Mouse (Mus musculus) hindbrain, embryonic 15.5 days (tissue): ENCODE data around the gene Dgkb. TPM values are rescaled to one million over a fixed set of nuclear protein-coding genes. Genes with fewer than 3 reads are reported as not detected.

ENCODE experiments used
- ATAC-seq: fragments of 200-750 bp; cut with Nextera tagmentation; 2 replicates; pipeline ENCODE4 v1.8.0; 2017; ENCODE audit warnings: low read depth, moderate number of reproducible peaks, moderate TSS enrichment; ENCODE audit not compliant: low FRiP score
- H3K27ac ChIP-seq: fragments of 300-500 bp; sonication (generic); replicated peaks from 2 replicates; pipeline ENCODE4 v1.5.1; 2015; ENCODE audit warnings: mild to moderate bottlenecking, inconsistent platforms
- H3K27me3 ChIP-seq: fragments of 300-500 bp; sonication (generic); 2 replicates; pipeline ENCODE4 v1.6.1; 2015; ENCODE audit warnings: control low read depth, inconsistent platforms
- H3K36me3 ChIP-seq: fragments of 300-500 bp; sonication (generic); 2 replicates; pipeline ENCODE4 v1.6.1; 2015; ENCODE audit warnings: control low read depth, inconsistent platforms
- H3K4me1 ChIP-seq: fragments of 300-500 bp; sonication (generic); replicated peaks from 2 replicates; pipeline ENCODE4 v1.6.1; 2015; ENCODE audit warnings: control low read depth, inconsistent platforms
- H3K4me2 ChIP-seq: fragments of 300-500 bp; sonication (generic); 2 replicates; pipeline ENCODE4 v1.6.1; 2015; ENCODE audit warnings: moderate library complexity, mild to moderate bottlenecking, inconsistent platforms
- H3K4me3 ChIP-seq: fragments of 300-500 bp; sonication (generic); 2 replicates; pipeline ENCODE4 v1.5.1; 2015; ENCODE audit warnings: mild to moderate bottlenecking, inconsistent platforms
- H3K9ac ChIP-seq: fragments of 300-500 bp; sonication (generic); 2 replicates; pipeline ENCODE4 v1.6.1; 2015; ENCODE audit warnings: inconsistent platforms
- H3K9me3 ChIP-seq: fragments of 300-500 bp; sonication (generic); 2 replicates; pipeline ENCODE4 v1.6.1; 2016; ENCODE audit warnings: control low read depth, inconsistent platforms
- WGBS: fragments of 180-500 bp; shearing (Covaris S2); methylation state at CpG from one replicate; pipeline ENCODE4 v1.1.7; 2015; 5-methylcytosine and 5-hydroxymethylcytosine counted together
- polyA plus RNA-seq: library from polyadenylated mRNA; unstranded; fragments of >200 nt; fragmentation: Nextera tagmentation; extraction: Ambion mirVana; gene quantifications from 2 replicates; pipeline ENCODE4 v1.2.1, GENCODE M21; 2015

The Dgkb gene
- polyA plus RNA-seq = 6.7 TPM in 2 replicates

GRCm38 (mm10) chr12:37817426-37817825 is at the start of gene Dgkb:
Dgkb (plus strand) TSS chr12:37817726.
- H3K9me3 ChIP-seq = no peaks in the 10 kb centered on the region
- WGBS = 75% methylated on average over 3 of the region's 3 CpGs
- H3K27ac ChIP-seq = no peak within 1 kb of the TSS
- H3K4me3 ChIP-seq = no peak within 1 kb of the TSS
- no peak within 1 kb of the TSS for H3K9ac ChIP-seq
- H3K4me2 ChIP-seq = no peak within 1 kb of the TSS
- H3K27me3 ChIP-seq = no peaks in the 10 kb centered on the region
- H3K36me3 ChIP-seq = no peaks in the 10 kb centered on the region
- ATAC-seq = no peak
- no peaks in the 10 kb centered on the region for H3K4me1 ChIP-seq

- H3K4me1 ChIP-seq = peaks cover 7% of the 10 kb centered on the region
Measured at GRCm38 (mm10) chr12:37769844-37770243, 47.7 kb upstream of the Dgkb start.

GRCm38 (mm10) chr12:37773681-37774357 is 43.7 kb upstream of the Dgkb start:
- peak overlapping the region; percentile 74 for H3K27ac ChIP-seq
- H3K27me3 ChIP-seq = no peaks in the 10 kb centered on the region
- WGBS = 5% methylated on average over 8 of the region's 8 CpGs
- ATAC-seq = peak; percentile 92
- H3K9ac ChIP-seq = 0 out of 2 replicates have a peak overlapping the region, but pooled peaks have one; percentile 29
- peak overlapping the region; percentile 34 for H3K4me3 ChIP-seq
- peak overlapping the region; percentile 60 for H3K4me2 ChIP-seq
- H3K9me3 ChIP-seq = no peaks in the 10 kb centered on the region
- H3K4me1 ChIP-seq = peaks cover 7% of the 10 kb centered on the region
- H3K36me3 ChIP-seq = no peaks in the 10 kb centered on the region

More at GRCm38 (mm10) chr12:37769844-37770243, 47.7 kb upstream of the Dgkb start:
- H3K4me3 ChIP-seq = no peak overlapping the region
- no peak overlapping the region for H3K9ac ChIP-seq
- ATAC-seq = no peak
- H3K27ac ChIP-seq = no peak overlapping the region
- no peaks in the 10 kb centered on the region for H3K9me3 ChIP-seq
- H3K36me3 ChIP-seq = no peaks in the 10 kb centered on the region
- H3K4me2 ChIP-seq = no peak overlapping the region
- 100% methylated on average over 1 of the region's 1 CpGs for WGBS
- no peaks in the 10 kb centered on the region for H3K27me3 ChIP-seq

- Histone ChIP-seq H3K4me2 (no peak overlapping the region), H3K9me3 (no peaks in the 10 kb centered on the region), H3K27ac (no peak overlapping the region), H3K9ac (no peak overlapping the region), H3K36me3 (no peaks in the 10 kb centered on the region), H3K4me3 (no peak overlapping the region), H3K27me3 (no peaks in the 10 kb centered on the region), H3K4me1 (peaks cover 7% of the 10 kb centered on the region)
- no peak for ATAC-seq
- WGBS = 29% methylated on average over 2 of the region's 2 CpGs
Measured at GRCm38 (mm10) chr12:37774591-37774990, 42.9 kb upstream of the Dgkb start.

GRCm38 (mm10) chr12:37796265-37796928 is 21.1 kb upstream of the Dgkb start:
- peak; percentile 56; the same call in 1 of the 2 replicates for ATAC-seq
- H3K27ac ChIP-seq = no peak overlapping the region
- no peak overlapping the region for H3K4me2 ChIP-seq
- no peak overlapping the region for H3K4me3 ChIP-seq
- H3K9me3 ChIP-seq = no peaks in the 10 kb centered on the region
- no peaks in the 10 kb centered on the region for H3K27me3 ChIP-seq
- no peaks in the 10 kb centered on the region for H3K4me1 ChIP-seq
- no peaks in the 10 kb centered on the region for H3K36me3 ChIP-seq
- 86% methylated on average over 4 of the region's 4 CpGs for WGBS
- no peak overlapping the region for H3K9ac ChIP-seq

GRCm38 (mm10) chr12:37814122-37814521 is 3.4 kb upstream of the Dgkb start:
- H3K4me3 ChIP-seq = no peak overlapping the region
- H3K27me3 ChIP-seq = no peaks in the 10 kb centered on the region
- no peaks in the 10 kb centered on the region for H3K9me3 ChIP-seq
- no peak overlapping the region for H3K27ac ChIP-seq
- no peak overlapping the region for H3K9ac ChIP-seq
- no peak overlapping the region for H3K4me2 ChIP-seq
- H3K4me1 ChIP-seq = no peaks in the 10 kb centered on the region
- H3K36me3 ChIP-seq = no peaks in the 10 kb centered on the region
- no peak for ATAC-seq
- 89% methylated on average over 3 of the region's 3 CpGs for WGBS

GRCm38 (mm10) chr12:37821052-37821810 is 3.7 kb downstream of the Dgkb start:
- no peak overlapping the region for H3K4me3 ChIP-seq
- no peak overlapping the region for H3K9ac ChIP-seq
- H3K4me1 ChIP-seq = no peaks in the 10 kb centered on the region
- no peaks in the 10 kb centered on the region for H3K36me3 ChIP-seq
- no peak overlapping the region for H3K27ac ChIP-seq
- H3K9me3 ChIP-seq = no peaks in the 10 kb centered on the region
- no peaks in the 10 kb centered on the region for H3K27me3 ChIP-seq
- no peak for ATAC-seq
- H3K4me2 ChIP-seq = no peak overlapping the region
- 85% methylated on average over 8 of the region's 8 CpGs for WGBS

- Histone ChIP-seq H3K4me2 (peak overlapping the region; percentile 89), H3K4me1 (peaks cover 3% of the 10 kb centered on the region; the same call in 1 of the 2 replicates), H3K9ac (peak overlapping the region; percentile 40), H3K36me3 (no peaks in the 10 kb centered on the region), H3K27ac (peak overlapping the region; percentile 55), H3K4me3 (peak overlapping the region; percentile 53), H3K27me3 (no peaks in the 10 kb centered on the region), H3K9me3 (no peaks in the 10 kb centered on the region)
- peak; percentile 92 for ATAC-seq
- 1% methylated on average over 26 of the region's 26 CpGs for WGBS
Measured at GRCm38 (mm10) chr12:37880042-37881017, 62.8 kb downstream of the Dgkb start.

- Histone ChIP-seq H3K9me3 (no peaks in the 10 kb centered on the region), H3K4me2 (peak overlapping the region; percentile 89), H3K36me3 (no peaks in the 10 kb centered on the region), H3K27me3 (no peaks in the 10 kb centered on the region), H3K4me3 (peak overlapping the region; percentile 53), H3K9ac (peak overlapping the region; percentile 40), H3K27ac (peak overlapping the region; percentile 55; the same call in 1 of the 2 replicates), H3K4me1 (peaks cover 3% of the 10 kb centered on the region; the same call in 1 of the 2 replicates)
- ATAC-seq = no peak
- WGBS = 1% methylated on average over 10 of the region's 10 CpGs
Measured at GRCm38 (mm10) chr12:37881376-37881775, 63.9 kb downstream of the Dgkb start.

GRCm38 (mm10) chr12:37882796-37883195 is 65.3 kb downstream of the Dgkb start:
- Histone ChIP-seq H3K4me2 (0 out of 2 replicates have a peak overlapping the region, but pooled peaks have one; percentile 2), H3K27me3 (no peaks in the 10 kb centered on the region), H3K36me3 (no peaks in the 10 kb centered on the region), H3K4me1 (peaks cover 3% of the 10 kb centered on the region; the same call in 1 of the 2 replicates), H3K9ac (no peak overlapping the region), H3K9me3 (no peaks in the 10 kb centered on the region), H3K4me3 (no peak overlapping the region), H3K27ac (no peak overlapping the region)
- 67% methylated on average over 1 of the region's 1 CpGs for WGBS
- no peak for ATAC-seq

- WGBS = 73% methylated on average over 4 of the region's 4 CpGs
Measured at GRCm38 (mm10) chr12:37883781-37884180, 66.3 kb downstream of the Dgkb start.

More at GRCm38 (mm10) chr12:37883781-37884180, 66.3 kb downstream of the Dgkb start:
- peaks cover 3% of the 10 kb centered on the region; the same call in 1 of the 2 replicates for H3K4me1 ChIP-seq
- H3K27ac ChIP-seq = no peak overlapping the region
- H3K4me2 ChIP-seq = no peak overlapping the region
- no peak overlapping the region for H3K9ac ChIP-seq
- H3K36me3 ChIP-seq = no peaks in the 10 kb centered on the region
- no peak overlapping the region for H3K4me3 ChIP-seq
- no peaks in the 10 kb centered on the region for H3K27me3 ChIP-seq
- H3K9me3 ChIP-seq = no peaks in the 10 kb centered on the region
- no peak for ATAC-seq
